Mouse (Mus musculus): ENCODE measurements around the gene Vamp2.

- TF ChIP-seq POLR2A (IDR thresholded peaks at IDR 0.05; ENCODE audit: insufficient read length, low read depth) (no peak), TCF3 (IDR thresholded peaks at IDR 0.05; ENCODE audit: insufficient read length, low read depth) (no peak), TCF12 (IDR thresholded peaks at IDR 0.05; ENCODE audit: insufficient read depth, poor library complexity, severe bottlenecking) (no peak), POLR2AphosphoS2 (IDR thresholded peaks at IDR 0.05; ENCODE audit: insufficient read length, low read depth) (no peak), MAX (IDR thresholded peaks at IDR 0.05; ENCODE audit: low read depth) (no peak)
Observed at GRCm38 (mm10) chr11:69102403-69102725, 14.1 kb downstream of the Vamp2 start.
